Mouse (Mus musculus): ENCODE data around the gene Cfap65.

GRCm38 (mm10) chr1:74962853-74963227, 27.4 kb upstream of the Cfap65 start:
- no peak for TF ChIP-seq CTCF (IDR thresholded peaks at IDR 0.05; ENCODE audit: low read depth, low read length)
- no peak for TF ChIP-seq EP300 (IDR thresholded peaks at IDR 0.05; ENCODE audit: insufficient read depth, low read depth, low read length)
